Comparison of ENCODE assay signal across 13 mouse cellular contexts in genomic region chr13:107585936-107586335, GRCm38 (mm10).
"Had no signal": no experiment of that assay in that cellular context is flagged by ENCODE, and none has a peak within 500 bp of the region (broad histone marks: within the 10 kb centered on the region; RNA-seq: fewer than 3 reads in every experiment).

No protein-coding gene starts in this region.

- H3K4me3 ChIP-seq: limb, embryonic 15.5 days; liver, embryonic 12.5 days; midbrain, embryonic 12.5 days; neural tube, embryonic 12.5 days had no signal

- H3K27ac ChIP-seq: limb, embryonic 15.5 days; liver, embryonic 12.5 days; midbrain, embryonic 12.5 days; neural tube, embryonic 12.5 days had no signal

- H3K4me1 ChIP-seq: limb, embryonic 15.5 days; liver, embryonic 12.5 days had no signal

- DNase-seq: kidney, adult 8-10 months; kidney, postnatal 25 days; layer of hippocampus, adult 9-11 months; layer of hippocampus, postnatal 36 days; lung, embryonic 14.5 days; lung, postnatal 10 days; lung, postnatal 4 days; right cerebral cortex, postnatal 14 days; thymus, postnatal 36 days had no signal

- H3K27me3 ChIP-seq: limb, embryonic 15.5 days; liver, embryonic 12.5 days; neural tube, embryonic 12.5 days had no signal

- H3K36me3 ChIP-seq: limb, embryonic 15.5 days; liver, embryonic 12.5 days; midbrain, embryonic 12.5 days; neural tube, embryonic 12.5 days had no signal

- H3K9me3 ChIP-seq: limb, embryonic 15.5 days; liver, embryonic 12.5 days; midbrain, embryonic 12.5 days; neural tube, embryonic 12.5 days had no signal

- H3K9ac ChIP-seq: limb, embryonic 15.5 days; liver, embryonic 12.5 days; lung, embryonic 14.5 days; midbrain, embryonic 12.5 days; neural tube, embryonic 12.5 days had no signal

- ATAC-seq: liver, embryonic 12.5 days had no signal

- H3K4me2 ChIP-seq: limb, embryonic 15.5 days; liver, embryonic 12.5 days; lung, embryonic 14.5 days; midbrain, embryonic 12.5 days; neural tube, embryonic 12.5 days had no signal
